Mouse (Mus musculus) activated CD4-positive, CD25-positive, alpha-beta regulatory T cell, adult 4 months (primary cell): Measurements from ENCODE around the gene Muc3. TPM values are rescaled to one million over a fixed set of nuclear protein-coding genes. Genes with fewer than 3 reads are reported as not detected.
"Not testable (repeated sequence)": the region's sequence is repeated elsewhere in the genome, so short reads cannot be mapped to it uniquely, and the experiment has no call there.

Experiments
- ATAC-seq: one replicate; pipeline ENCODE4 v1.8.0; 2017
- polyA plus RNA-seq, 2 experiments: library from polyadenylated mRNA; unstranded; fragments of 100-300 nt; shearing (Covaris generic); gene quantifications; one replicate each; pipeline ENCODE4 v1.2.1; 2017

The Muc3 gene
- polyA plus RNA-seq, 2 experiments from 2014 or later, result 0.22 TPM; not detected in 1

- no peak for ATAC-seq
These were observed 27.8 kb downstream of the Muc3 start for GRCm38 (mm10) chr5:137121280-137121679.

- ATAC-seq, result no peak
These were observed 30.2 kb downstream of the Muc3 start for GRCm38 (mm10) chr5:137118878-137119277.

- not testable (repeated sequence) for ATAC-seq
These were observed 31.1 kb downstream of the Muc3 start for GRCm38 (mm10) chr5:137117994-137118393.

- ATAC-seq, result no peak
These were observed 32.1 kb downstream of the Muc3 start for GRCm38 (mm10) chr5:137116987-137117386.

- ATAC-seq, result peak; percentile 88
These were observed 33.0 kb downstream of the Muc3 start, which contains the start of gene Trim56 for GRCm38 (mm10) chr5:137115866-137116847. Gene Trim56 (minus strand): TSS chr5:137116209.

GRCm38 (mm10) chr5:137114891-137115561, 34.1 kb downstream of the Muc3 start:
- ATAC-seq, result no peak

GRCm38 (mm10) chr5:137111542-137112408, 37.3 kb downstream of the Muc3 start:
- no peak for ATAC-seq

- ATAC-seq, result no peak
These were observed 38.3 kb downstream of the Muc3 start for GRCm38 (mm10) chr5:137110863-137111262.

- ATAC-seq, result no peak
These were observed 39.1 kb downstream of the Muc3 start for GRCm38 (mm10) chr5:137109941-137110593.

GRCm38 (mm10) chr5:137108111-137108510, 41.0 kb downstream of the Muc3 start:
- no peak for ATAC-seq

- ATAC-seq, result no peak
These were observed 41.5 kb downstream of the Muc3 start for GRCm38 (mm10) chr5:137107670-137108069.

GRCm38 (mm10) chr5:137107024-137107423, 42.1 kb downstream of the Muc3 start:
- no peak for ATAC-seq

GRCm38 (mm10) chr5:137106434-137106833, 42.7 kb downstream of the Muc3 start:
- no peak for ATAC-seq

GRCm38 (mm10) chr5:137103969-137104368, 45.2 kb downstream of the Muc3 start:
- ATAC-seq, result no peak

- ATAC-seq, result peak; percentile 78
These were observed 46.3 kb downstream of the Muc3 start for GRCm38 (mm10) chr5:137102575-137103522.

- ATAC-seq, result no peak
These were observed 47.0 kb downstream of the Muc3 start for GRCm38 (mm10) chr5:137102078-137102477.

GRCm38 (mm10) chr5:137100660-137101059, 48.5 kb downstream of the Muc3 start:
- no peak for ATAC-seq

- ATAC-seq, result no peak
These were observed 50.7 kb downstream of the Muc3 start for GRCm38 (mm10) chr5:137098418-137098817.

GRCm38 (mm10) chr5:137096037-137096436, 53.1 kb downstream of the Muc3 start:
- no peak for ATAC-seq

GRCm38 (mm10) chr5:137095135-137095534, 54.0 kb downstream of the Muc3 start:
- no peak for ATAC-seq

- ATAC-seq, result no peak
These were observed 55.4 kb downstream of the Muc3 start for GRCm38 (mm10) chr5:137093720-137094119.
